Mouse (Mus musculus): Measurements from ENCODE around the gene Iscu. TPM values are rescaled to one million over a fixed set of nuclear protein-coding genes. Genes with fewer than 3 reads are reported as not detected.

Gene Iscu
- polyA plus RNA-seq, 1 experiment: not detected

- 24% methylated on average over 7 of the region's 7 CpGs for WGBS
- Histone ChIP-seq H3K4me1 (ENCODE audit: control insufficient read depth, insufficient read depth, low read length) (peaks cover 14% of the 10 kb centered on the region), H3K27ac (ENCODE audit: insufficient read depth, low read depth, low read length) (no peak overlapping the region), H3K4me3 (ENCODE audit: insufficient read depth, low read depth, low read length) (no peak overlapping the region)
- TF ChIP-seq POLR2A (IDR thresholded peaks at IDR 0.05; ENCODE audit: insufficient read depth, low read depth, low read length) (no peak), CTCF (IDR thresholded peaks at IDR 0.05; ENCODE audit: insufficient read depth, low read depth, low read length) (no peak)
Observed at GRCm38 (mm10) chr5:113789075-113789788, 16.7 kb downstream of the Iscu start.

- WGBS: 86% methylated on average over 11 of the region's 11 CpGs
- no peak overlapping the region for H3K27ac ChIP-seq (ENCODE audit: insufficient read depth, low read depth, low read length)
- peaks cover 14% of the 10 kb centered on the region for H3K4me1 ChIP-seq (ENCODE audit: control insufficient read depth, insufficient read depth, low read length)
- TF ChIP-seq POLR2A (IDR thresholded peaks at IDR 0.05; ENCODE audit: insufficient read depth, low read depth, low read length) (no peak), CTCF (IDR thresholded peaks at IDR 0.05; ENCODE audit: insufficient read depth, low read depth, low read length) (no peak)
- no peak overlapping the region for H3K4me3 ChIP-seq (ENCODE audit: insufficient read depth, low read depth, low read length)
Observed at GRCm38 (mm10) chr5:113790453-113791196, 18.1 kb downstream of the Iscu start.

- H3K27ac ChIP-seq (ENCODE audit: insufficient read depth, low read depth, low read length): no peak overlapping the region
- H3K4me1 ChIP-seq (ENCODE audit: control insufficient read depth, insufficient read depth, low read length): peaks cover 14% of the 10 kb centered on the region
- 85% methylated on average over 16 of the region's 16 CpGs for WGBS
- H3K4me3 ChIP-seq (ENCODE audit: insufficient read depth, low read depth, low read length): no peak overlapping the region
- no peak for TF ChIP-seq POLR2A (IDR thresholded peaks at IDR 0.05; ENCODE audit: insufficient read depth, low read depth, low read length)
- TF ChIP-seq CTCF (IDR thresholded peaks at IDR 0.05; ENCODE audit: insufficient read depth, low read depth, low read length): no peak
Observed at GRCm38 (mm10) chr5:113791197-113792095, 18.9 kb downstream of the Iscu start.

- no peak overlapping the region for H3K27ac ChIP-seq (ENCODE audit: insufficient read depth, low read depth, low read length)
- TF ChIP-seq CTCF (IDR thresholded peaks at IDR 0.05; ENCODE audit: insufficient read depth, low read depth, low read length) (no peak), POLR2A (IDR thresholded peaks at IDR 0.05; ENCODE audit: insufficient read depth, low read depth, low read length) (no peak)
- H3K4me1 ChIP-seq (ENCODE audit: control insufficient read depth, insufficient read depth, low read length): peaks cover 7% of the 10 kb centered on the region
- 14% methylated on average over 13 of the region's 13 CpGs for WGBS
- H3K4me3 ChIP-seq (ENCODE audit: insufficient read depth, low read depth, low read length): no peak overlapping the region
Observed at GRCm38 (mm10) chr5:113796401-113797148, 24.0 kb downstream of the Iscu start.

GRCm38 (mm10) chr5:113797149-113797882 lies 24.8 kb downstream of the Iscu start:
- TF ChIP-seq POLR2A (IDR thresholded peaks at IDR 0.05; ENCODE audit: insufficient read depth, low read depth, low read length) (no peak), CTCF (IDR thresholded peaks at IDR 0.05; ENCODE audit: insufficient read depth, low read depth, low read length) (no peak)
- Histone ChIP-seq H3K4me1 (ENCODE audit: control insufficient read depth, insufficient read depth, low read length) (peaks cover 7% of the 10 kb centered on the region), H3K4me3 (ENCODE audit: insufficient read depth, low read depth, low read length) (no peak overlapping the region), H3K27ac (ENCODE audit: insufficient read depth, low read depth, low read length) (no peak overlapping the region)
- 32% methylated on average over 19 of the region's 19 CpGs for WGBS

GRCm38 (mm10) chr5:113798525-113798924 lies 26.0 kb downstream of the Iscu start:
- H3K4me3 ChIP-seq (ENCODE audit: insufficient read depth, low read depth, low read length): no peak overlapping the region
- TF ChIP-seq POLR2A (IDR thresholded peaks at IDR 0.05; ENCODE audit: insufficient read depth, low read depth, low read length) (no peak), CTCF (IDR thresholded peaks at IDR 0.05; ENCODE audit: insufficient read depth, low read depth, low read length) (no peak)
- peaks cover 7% of the 10 kb centered on the region for H3K4me1 ChIP-seq (ENCODE audit: control insufficient read depth, insufficient read depth, low read length)
- 91% methylated on average over 9 of the region's 9 CpGs for WGBS
- H3K27ac ChIP-seq (ENCODE audit: insufficient read depth, low read depth, low read length): no peak overlapping the region

GRCm38 (mm10) chr5:113799691-113800090 lies 27.1 kb downstream of the Iscu start:
- H3K27ac ChIP-seq (ENCODE audit: insufficient read depth, low read depth, low read length): no peak overlapping the region

More at GRCm38 (mm10) chr5:113799691-113800090, 27.1 kb downstream of the Iscu start:
- 55% methylated on average over 5 of the region's 5 CpGs for WGBS
- TF ChIP-seq POLR2A (IDR thresholded peaks at IDR 0.05; ENCODE audit: insufficient read depth, low read depth, low read length): no peak
- TF ChIP-seq CTCF (IDR thresholded peaks at IDR 0.05; ENCODE audit: insufficient read depth, low read depth, low read length): no peak
- 0 out of 2 replicates have a peak overlapping the region, but pooled peaks have one; percentile 2 for H3K4me3 ChIP-seq (ENCODE audit: insufficient read depth, low read depth, low read length)
- H3K4me1 ChIP-seq (ENCODE audit: control insufficient read depth, insufficient read depth, low read length): peaks cover 7% of the 10 kb centered on the region
